Mouse (Mus musculus) embryo, embryonic 10 days (tissue): ENCODE measurements at regions not wholly inside any gene's neighbourhood (a gene's known extent, or its start where the extent isn't known, plus 50 kb on each side); places are given as distances from the start of the nearest gene placed in this dataset.

Experiments used
- DNase-seq: peaks from one replicate; pipeline ENCODE4 v3.0.0-alpha.2; 2015; ENCODE audit warnings: low spot score

GRCm38 (mm10) chr6:103809986-103810341, 299.6 kb downstream of the Chl1 start:
- no peak for DNase-seq

- DNase-seq: peak; percentile 55
Observed at GRCm38 (mm10) chr6:103810342-103811001, 300.1 kb downstream of the Chl1 start.

GRCm38 (mm10) chr6:103816396-103816795, 306.0 kb downstream of the Chl1 start:
- peak; percentile 18 for DNase-seq

- no peak for DNase-seq
Observed at GRCm38 (mm10) chr6:103826042-103826441, 315.7 kb downstream of the Chl1 start.

GRCm38 (mm10) chr6:103827623-103828022, 317.2 kb downstream of the Chl1 start:
- DNase-seq: no peak

- no peak for DNase-seq
Observed at GRCm38 (mm10) chr6:103828866-103829265, 318.5 kb downstream of the Chl1 start.

- no peak for DNase-seq
Observed at GRCm38 (mm10) chr6:103832301-103832700, 321.9 kb downstream of the Chl1 start.

- DNase-seq: no peak
Observed at GRCm38 (mm10) chr6:103832808-103833207, 322.4 kb downstream of the Chl1 start.

- DNase-seq: peak; percentile 78
Observed at GRCm38 (mm10) chr6:103833501-103834132, 323.2 kb downstream of the Chl1 start.

- DNase-seq: no peak
Observed at GRCm38 (mm10) chr6:103834726-103835229, 324.4 kb downstream of the Chl1 start.

GRCm38 (mm10) chr6:103859787-103860186, 349.4 kb downstream of the Chl1 start:
- no peak for DNase-seq

- no peak for DNase-seq
Observed at GRCm38 (mm10) chr6:103893455-103893854, 383.1 kb downstream of the Chl1 start.

GRCm38 (mm10) chr6:103924504-103924903, 414.1 kb downstream of the Chl1 start:
- no peak for DNase-seq

GRCm38 (mm10) chr6:103927094-103927493, 416.7 kb downstream of the Chl1 start:
- no peak for DNase-seq

GRCm38 (mm10) chr6:103940345-103940744, 430.0 kb downstream of the Chl1 start:
- DNase-seq: no peak

GRCm38 (mm10) chr6:103944361-103944760, 434.0 kb downstream of the Chl1 start:
- DNase-seq: no peak

GRCm38 (mm10) chr6:103947474-103947873, 437.1 kb downstream of the Chl1 start:
- DNase-seq: no peak

GRCm38 (mm10) chr6:103953134-103953771, 442.9 kb downstream of the Chl1 start:
- DNase-seq: no peak

- no peak for DNase-seq
Observed at GRCm38 (mm10) chr6:103959002-103959401, 448.6 kb downstream of the Chl1 start.

- no peak for DNase-seq
Observed at GRCm38 (mm10) chr6:103967811-103968420, 457.5 kb downstream of the Chl1 start.

- no peak for DNase-seq
Observed at GRCm38 (mm10) chr6:103999186-103999585, 488.8 kb downstream of the Chl1 start.

- peak; percentile 80 for DNase-seq
Observed at GRCm38 (mm10) chr6:104028439-104029091, 464.0 kb upstream of the Cntn6 start.
